Mouse (Mus musculus) right cerebral cortex, adult 18-20 months (tissue): ENCODE measurements at regions not wholly inside any gene's neighbourhood (a gene's known extent, or its start where the extent isn't known, plus 50 kb on each side); places are given as distances from the start of the nearest gene placed in this dataset.

Experiments
- DNase-seq: peaks from one replicate; pipeline ENCODE4 v3.0.0; 2022; ENCODE audit warnings: mixed read lengths

GRCm38 (mm10) chr1:105206216-105206615, 150.3 kb downstream of the Rnf152 start:
- DNase-seq = no peak

GRCm38 (mm10) chr1:105199305-105199704, 157.2 kb downstream of the Rnf152 start:
- DNase-seq = no peak

GRCm38 (mm10) chr1:105191126-105191525, 165.4 kb downstream of the Rnf152 start:
- no peak for DNase-seq

GRCm38 (mm10) chr1:105188920-105189266, 167.6 kb downstream of the Rnf152 start:
- no peak for DNase-seq

- no peak for DNase-seq
Measured at GRCm38 (mm10) chr1:105188210-105188919, 168.1 kb downstream of the Rnf152 start.

- DNase-seq = no peak
Measured at GRCm38 (mm10) chr1:105184470-105184869, 172.0 kb downstream of the Rnf152 start.

- DNase-seq = no peak
Measured at GRCm38 (mm10) chr1:105179371-105179823, 177.1 kb downstream of the Rnf152 start.

GRCm38 (mm10) chr1:105178773-105179172, 177.7 kb downstream of the Rnf152 start:
- no peak for DNase-seq

GRCm38 (mm10) chr1:105177938-105178337, 178.6 kb downstream of the Rnf152 start:
- DNase-seq = no peak

GRCm38 (mm10) chr1:105177015-105177762, 179.3 kb downstream of the Rnf152 start:
- DNase-seq = no peak

GRCm38 (mm10) chr1:105170979-105171378, 185.5 kb downstream of the Rnf152 start:
- DNase-seq = no peak

GRCm38 (mm10) chr1:105170114-105170506, 186.4 kb downstream of the Rnf152 start:
- DNase-seq = no peak

GRCm38 (mm10) chr1:105169455-105170113, 186.9 kb downstream of the Rnf152 start:
- no peak for DNase-seq

- no peak for DNase-seq
Measured at GRCm38 (mm10) chr1:105168808-105169207, 187.7 kb downstream of the Rnf152 start.

- no peak for DNase-seq
Measured at GRCm38 (mm10) chr1:105157459-105158124, 198.9 kb downstream of the Rnf152 start.

GRCm38 (mm10) chr1:105152175-105152828, 204.2 kb downstream of the Rnf152 start:
- DNase-seq = no peak

GRCm38 (mm10) chr1:105151466-105151846, 205.1 kb downstream of the Rnf152 start:
- DNase-seq = no peak

- no peak for DNase-seq
Measured at GRCm38 (mm10) chr1:105150624-105151465, 205.7 kb downstream of the Rnf152 start.

GRCm38 (mm10) chr1:105148792-105149191, 207.7 kb downstream of the Rnf152 start:
- DNase-seq = no peak

GRCm38 (mm10) chr1:105148048-105148447, 208.5 kb downstream of the Rnf152 start:
- DNase-seq = no peak

GRCm38 (mm10) chr1:105123936-105124335, 232.6 kb downstream of the Rnf152 start:
- DNase-seq = no peak

GRCm38 (mm10) chr1:105117888-105118287, 238.6 kb downstream of the Rnf152 start:
- no peak for DNase-seq
